Mouse (Mus musculus): ENCODE measurements at regions not wholly inside any gene's neighbourhood (a gene's known extent, or its start where the extent isn't known, plus 50 kb on each side); places are given as distances from the start of the nearest gene placed in this dataset.
A peak's percentile ranks its signal among the peaks of the same experiment; 100 is the strongest.

DNA sequence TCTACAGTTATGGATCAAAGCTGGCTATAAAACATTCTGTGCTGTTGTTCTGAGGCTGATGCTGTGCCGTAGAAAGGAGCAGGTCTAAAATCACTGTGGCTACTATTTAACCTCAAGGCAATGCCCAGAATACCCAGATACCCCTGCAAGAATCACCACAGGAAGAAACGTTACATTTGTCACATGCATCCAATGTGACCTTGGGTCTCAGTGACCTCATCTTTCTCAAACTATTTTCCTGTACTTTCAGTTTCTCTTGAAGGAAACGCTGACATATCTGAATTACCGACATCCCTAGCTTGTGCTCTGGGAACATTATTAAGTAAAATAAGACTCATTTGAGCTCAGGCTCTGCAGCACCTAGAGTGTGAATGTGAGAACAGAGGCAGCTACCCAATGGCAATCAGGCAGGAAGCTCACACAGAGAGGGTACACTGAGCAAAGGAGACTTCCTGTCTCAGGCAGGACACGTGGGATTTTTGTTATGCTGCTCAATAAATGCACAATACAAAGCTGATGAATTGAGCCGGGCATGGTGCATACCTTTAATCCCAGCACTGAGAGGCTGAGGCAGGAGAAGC is 436.7 kb upstream of the Jarid2 start:
- Histone ChIP-seq H3K9ac (no peak overlapping the region), H3K4me1 (peaks cover 10% of the 10 kb centered on the region; the same call in 1 of the 2 replicates), H3K4me2 (replicated peaks) (no peak overlapping the region), H3K27ac (no peak overlapping the region), H3K36me3 (no peaks in the 10 kb centered on the region), H3K4me3 (no peak overlapping the region), H3K9me3 (no peaks in the 10 kb centered on the region), H3K27me3 (no peaks in the 10 kb centered on the region)
- 74% methylated on average over 6 of the region's 6 CpGs for WGBS
- no peak for ATAC-seq (ENCODE audit: insufficient number of reproducible peaks, insufficient read depth, low FRiP score, low TSS enrichment)

DNA sequence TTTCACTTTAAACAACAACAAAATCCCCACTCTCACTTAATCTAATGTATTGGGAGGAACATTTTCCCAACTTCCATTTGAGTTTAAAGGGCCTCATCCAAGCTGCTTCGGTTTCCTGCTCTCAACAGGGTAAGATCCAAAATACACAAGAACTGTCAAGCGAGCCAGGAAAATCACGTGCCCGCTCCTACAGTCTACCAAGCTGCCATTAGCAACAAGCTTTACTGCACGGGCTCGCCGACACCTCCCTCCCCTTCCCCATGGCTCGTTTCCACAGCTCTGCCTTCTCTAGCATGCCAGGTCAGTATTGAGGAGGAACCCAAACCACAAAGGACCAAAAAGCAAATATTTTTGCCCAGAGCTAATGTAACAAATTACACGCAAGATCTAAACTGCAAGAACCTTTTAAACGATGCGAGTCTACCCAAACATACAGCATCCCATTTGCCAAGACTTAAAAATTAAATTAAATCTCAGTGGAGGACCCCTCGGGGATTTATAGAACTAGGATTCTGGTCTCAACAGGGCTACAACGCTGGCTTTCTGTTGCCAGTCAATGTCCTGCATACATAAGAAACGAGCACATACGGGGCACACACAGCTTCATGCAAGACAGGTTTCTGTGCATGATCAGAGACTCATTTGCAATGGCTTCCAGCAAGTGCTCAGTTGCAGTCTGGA is 435.4 kb upstream of the Jarid2 start:
- Histone ChIP-seq H3K27me3 (no peaks in the 10 kb centered on the region), H3K9ac (no peak overlapping the region), H3K4me3 (no peak overlapping the region), H3K4me1 (peaks cover 10% of the 10 kb centered on the region; the same call in 1 of the 2 replicates), H3K9me3 (no peaks in the 10 kb centered on the region), H3K36me3 (no peaks in the 10 kb centered on the region), H3K4me2 (replicated peaks) (no peak overlapping the region), H3K27ac (no peak overlapping the region)
- no peak for ATAC-seq (ENCODE audit: insufficient number of reproducible peaks, insufficient read depth, low FRiP score, low TSS enrichment)
- 74% methylated on average over 15 of the region's 15 CpGs for WGBS

DNA sequence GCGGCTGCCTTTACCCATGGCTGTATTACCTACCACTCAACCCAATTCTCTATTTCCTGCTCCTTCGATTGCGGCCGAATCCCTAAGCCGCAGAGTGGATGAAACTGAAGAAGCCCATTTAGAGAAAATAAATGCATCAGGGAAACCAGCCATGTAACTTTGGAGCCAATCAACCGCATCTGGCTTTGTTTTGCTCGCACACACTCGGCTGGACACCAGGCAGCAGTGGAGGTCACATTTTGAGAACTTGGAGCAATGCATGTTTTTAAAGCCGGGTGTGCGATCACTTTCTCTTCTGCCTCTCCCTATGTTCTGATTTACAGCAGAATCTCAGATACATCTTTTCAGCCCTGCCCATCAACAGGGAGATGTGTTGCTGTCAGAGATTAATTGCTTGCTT is 433.7 kb upstream of the Jarid2 start:
- H3K4me1 ChIP-seq = peaks cover 10% of the 10 kb centered on the region; the same call in 1 of the 2 replicates
- WGBS = 45% methylated on average over 10 of the region's 10 CpGs
- no peak overlapping the region for H3K9ac ChIP-seq
- H3K27ac ChIP-seq = 0 out of 2 replicates have a peak overlapping the region, but pooled peaks have one; percentile 4
- no peak overlapping the region for H3K4me3 ChIP-seq
- H3K9me3 ChIP-seq = no peaks in the 10 kb centered on the region
- no peaks in the 10 kb centered on the region for H3K27me3 ChIP-seq
- no peak overlapping the region for H3K4me2 ChIP-seq (replicated peaks)
- H3K36me3 ChIP-seq = no peaks in the 10 kb centered on the region
- no peak for ATAC-seq (ENCODE audit: insufficient number of reproducible peaks, insufficient read depth, low FRiP score, low TSS enrichment)

DNA sequence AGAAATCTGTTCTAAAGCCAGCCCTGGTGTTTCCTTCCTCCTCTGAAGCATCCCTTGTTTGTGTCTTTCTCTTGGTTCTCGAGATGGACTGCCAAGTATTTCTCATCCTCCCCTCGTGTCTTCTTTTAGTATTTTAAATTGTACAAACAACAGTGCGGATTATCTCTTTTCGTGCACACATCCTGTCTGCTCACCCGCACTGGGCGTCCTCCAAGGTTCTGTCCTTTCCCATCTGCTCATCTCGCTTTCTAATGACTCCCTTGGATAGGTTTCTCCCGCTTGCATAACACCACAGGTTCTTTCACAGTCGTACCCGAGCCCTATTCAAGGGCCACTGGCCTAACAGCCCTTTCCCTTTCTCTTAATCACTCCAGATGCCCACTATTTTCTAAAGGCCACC is 428.7 kb upstream of the Jarid2 start:
- Histone ChIP-seq H3K27me3 (no peaks in the 10 kb centered on the region), H3K27ac (no peak overlapping the region), H3K4me1 (peaks cover 4% of the 10 kb centered on the region; the same call in 1 of the 2 replicates), H3K4me3 (no peak overlapping the region), H3K4me2 (replicated peaks) (no peak overlapping the region), H3K9me3 (no peaks in the 10 kb centered on the region), H3K36me3 (no peaks in the 10 kb centered on the region), H3K9ac (no peak overlapping the region)
- no peak for ATAC-seq (ENCODE audit: insufficient number of reproducible peaks, insufficient read depth, low FRiP score, low TSS enrichment)
- 89% methylated on average over 10 of the region's 10 CpGs for WGBS

DNA sequence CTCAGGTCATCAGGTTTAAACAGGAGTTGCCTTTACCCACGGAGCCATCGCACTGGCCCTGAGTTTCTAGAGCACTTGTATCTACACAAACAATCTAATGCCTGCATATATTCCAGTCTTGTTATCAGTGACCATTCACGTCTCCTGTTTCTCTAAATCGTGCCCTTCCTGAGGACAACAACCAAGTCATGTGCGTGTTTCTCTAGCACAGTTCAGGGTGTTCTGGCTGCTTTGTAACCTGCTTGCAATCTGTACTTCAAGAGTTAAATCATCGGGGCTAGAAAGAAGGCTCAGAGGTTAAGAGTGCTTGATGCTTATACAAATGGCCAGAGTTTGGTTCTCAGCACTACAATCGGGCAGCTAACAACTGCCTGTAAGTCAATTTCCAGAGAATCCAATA is 428.1 kb upstream of the Jarid2 start:
- Histone ChIP-seq H3K36me3 (no peaks in the 10 kb centered on the region), H3K9me3 (no peaks in the 10 kb centered on the region), H3K4me2 (replicated peaks) (no peak overlapping the region), H3K27ac (no peak overlapping the region), H3K4me3 (no peak overlapping the region), H3K9ac (no peak overlapping the region), H3K4me1 (no peaks in the 10 kb centered on the region), H3K27me3 (no peaks in the 10 kb centered on the region)
- no peak for ATAC-seq (ENCODE audit: insufficient number of reproducible peaks, insufficient read depth, low FRiP score, low TSS enrichment)
- WGBS = 86% methylated on average over 7 of the region's 7 CpGs

GRCm38 (mm10) chr13:44301936-44302335 is 427.3 kb upstream of the Jarid2 start:
- no peaks in the 10 kb centered on the region for H3K36me3 ChIP-seq
- H3K4me3 ChIP-seq = no peak overlapping the region
- no peaks in the 10 kb centered on the region for H3K9me3 ChIP-seq
- no peak overlapping the region for H3K27ac ChIP-seq
- no peak overlapping the region for H3K4me2 ChIP-seq (replicated peaks)
- H3K9ac ChIP-seq = no peak overlapping the region
- WGBS = 69% methylated on average over 10 of the region's 10 CpGs
- ATAC-seq (ENCODE audit: insufficient number of reproducible peaks, insufficient read depth, low FRiP score, low TSS enrichment) = no peak
- no peaks in the 10 kb centered on the region for H3K27me3 ChIP-seq
- no peaks in the 10 kb centered on the region for H3K4me1 ChIP-seq

DNA sequence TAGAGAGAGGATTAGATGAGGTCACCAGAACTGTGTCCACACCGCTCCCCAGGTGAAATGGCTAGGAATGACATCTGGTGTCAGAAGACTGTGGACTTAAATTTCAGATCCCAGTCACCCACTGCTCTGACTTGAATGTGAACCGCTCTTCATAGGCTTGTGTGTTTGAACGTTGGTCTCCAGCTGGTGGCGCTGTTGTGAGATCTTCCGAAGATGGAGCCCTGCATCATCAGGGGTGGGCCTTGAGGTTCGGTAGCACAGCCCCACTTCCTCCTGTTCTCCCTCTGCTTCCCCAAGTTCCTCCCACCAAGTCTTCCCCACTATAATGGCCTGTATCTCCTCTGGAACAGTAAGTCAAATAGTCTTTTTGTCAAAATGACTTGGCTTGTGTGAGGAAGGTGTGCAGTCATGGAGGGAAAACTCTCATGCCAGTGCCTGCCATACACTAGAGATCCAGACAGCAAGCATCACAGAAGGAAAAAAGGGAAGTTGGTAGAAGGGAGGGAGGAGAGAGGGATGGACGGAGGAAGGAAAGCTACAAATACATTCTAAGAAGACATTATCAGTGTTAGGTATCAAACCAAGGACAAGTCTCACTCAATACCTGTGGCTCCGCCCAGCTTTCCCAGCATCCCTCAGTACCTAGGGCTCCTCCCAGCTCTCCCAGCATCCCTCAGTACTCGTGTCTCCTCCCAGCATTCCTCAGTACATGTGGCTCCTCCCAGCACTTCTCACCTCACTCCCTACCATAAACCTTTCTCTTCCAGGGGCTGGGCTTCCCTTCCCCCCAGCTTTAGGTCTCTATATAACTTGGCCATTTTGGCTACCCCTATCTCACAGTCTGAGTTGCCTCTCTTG is 423.9 kb upstream of the Jarid2 start:
- Histone ChIP-seq H3K4me3 (no peak overlapping the region), H3K27me3 (no peaks in the 10 kb centered on the region), H3K9ac (no peak overlapping the region), H3K4me2 (replicated peaks) (no peak overlapping the region), H3K36me3 (no peaks in the 10 kb centered on the region), H3K27ac (no peak overlapping the region), H3K9me3 (no peaks in the 10 kb centered on the region), H3K4me1 (no peaks in the 10 kb centered on the region)
- ATAC-seq (ENCODE audit: insufficient number of reproducible peaks, insufficient read depth, low FRiP score, low TSS enrichment) = no peak
- 80% methylated on average over 9 of the region's 9 CpGs for WGBS

GRCm38 (mm10) chr13:44306275-44307050 is 422.8 kb upstream of the Jarid2 start:
- Histone ChIP-seq H3K9ac (no peak overlapping the region), H3K36me3 (no peaks in the 10 kb centered on the region), H3K4me1 (no peaks in the 10 kb centered on the region), H3K4me3 (no peak overlapping the region), H3K4me2 (replicated peaks) (no peak overlapping the region), H3K9me3 (no peaks in the 10 kb centered on the region), H3K27ac (no peak overlapping the region), H3K27me3 (no peaks in the 10 kb centered on the region)
- no peak for ATAC-seq (ENCODE audit: insufficient number of reproducible peaks, insufficient read depth, low FRiP score, low TSS enrichment)
- 83% methylated on average over 15 of the region's 15 CpGs for WGBS

DNA sequence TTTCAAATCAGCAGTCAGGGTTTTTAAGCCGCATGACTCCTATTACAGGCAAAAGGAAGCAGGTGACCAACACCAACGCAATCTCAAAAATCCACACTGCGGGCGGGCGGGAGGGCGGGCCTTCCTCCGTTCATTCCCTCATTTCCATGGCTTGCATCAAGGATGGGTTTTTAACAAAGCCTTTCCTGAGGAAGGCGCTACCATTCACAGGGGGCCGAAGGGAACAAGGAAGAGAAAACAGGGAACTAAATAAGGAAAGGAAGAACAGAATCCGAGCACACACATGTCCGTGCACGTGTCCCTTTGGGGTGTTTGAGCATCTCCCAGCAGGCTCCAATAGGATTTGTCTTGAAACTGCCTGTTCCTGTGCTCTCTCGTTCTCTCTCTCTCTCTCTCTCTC is 421.0 kb upstream of the Jarid2 start:
- Histone ChIP-seq H3K27ac (no peak overlapping the region), H3K4me3 (no peak overlapping the region), H3K9me3 (no peaks in the 10 kb centered on the region), H3K9ac (no peak overlapping the region), H3K27me3 (no peaks in the 10 kb centered on the region), H3K4me1 (no peaks in the 10 kb centered on the region), H3K36me3 (no peaks in the 10 kb centered on the region), H3K4me2 (replicated peaks) (no peak overlapping the region)
- 61% methylated on average over 12 of the region's 13 CpGs for WGBS
- no peak for ATAC-seq (ENCODE audit: insufficient number of reproducible peaks, insufficient read depth, low FRiP score, low TSS enrichment)

DNA sequence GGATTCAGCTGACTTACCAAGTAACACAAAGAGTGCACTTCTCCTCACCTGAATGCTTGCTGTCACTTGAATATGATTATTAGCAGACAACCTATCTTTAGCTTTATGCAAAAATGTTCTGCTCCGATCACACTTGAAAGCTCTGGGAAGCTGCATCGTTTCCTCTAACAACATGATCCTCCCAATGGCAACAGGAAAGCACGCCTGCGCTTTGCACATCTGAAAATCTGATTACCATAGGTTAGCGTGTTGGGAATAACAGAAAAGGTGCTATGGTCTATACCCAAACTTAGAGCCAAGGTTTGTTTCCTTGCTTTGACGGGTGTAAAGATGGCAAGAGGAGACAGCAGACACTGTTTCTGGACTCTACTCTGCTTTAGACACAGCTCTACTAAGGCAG is 417.0 kb upstream of the Jarid2 start:
- ATAC-seq (ENCODE audit: insufficient number of reproducible peaks, insufficient read depth, low FRiP score, low TSS enrichment) = no peak
- Histone ChIP-seq H3K4me3 (no peak overlapping the region), H3K27ac (no peak overlapping the region), H3K9me3 (no peaks in the 10 kb centered on the region), H3K4me1 (no peaks in the 10 kb centered on the region), H3K36me3 (no peaks in the 10 kb centered on the region), H3K4me2 (replicated peaks) (no peak overlapping the region), H3K27me3 (no peaks in the 10 kb centered on the region), H3K9ac (no peak overlapping the region)
- whole genome bisulfite sequencing = 88% methylated on average over 6 of the region's 6 CpGs

DNA sequence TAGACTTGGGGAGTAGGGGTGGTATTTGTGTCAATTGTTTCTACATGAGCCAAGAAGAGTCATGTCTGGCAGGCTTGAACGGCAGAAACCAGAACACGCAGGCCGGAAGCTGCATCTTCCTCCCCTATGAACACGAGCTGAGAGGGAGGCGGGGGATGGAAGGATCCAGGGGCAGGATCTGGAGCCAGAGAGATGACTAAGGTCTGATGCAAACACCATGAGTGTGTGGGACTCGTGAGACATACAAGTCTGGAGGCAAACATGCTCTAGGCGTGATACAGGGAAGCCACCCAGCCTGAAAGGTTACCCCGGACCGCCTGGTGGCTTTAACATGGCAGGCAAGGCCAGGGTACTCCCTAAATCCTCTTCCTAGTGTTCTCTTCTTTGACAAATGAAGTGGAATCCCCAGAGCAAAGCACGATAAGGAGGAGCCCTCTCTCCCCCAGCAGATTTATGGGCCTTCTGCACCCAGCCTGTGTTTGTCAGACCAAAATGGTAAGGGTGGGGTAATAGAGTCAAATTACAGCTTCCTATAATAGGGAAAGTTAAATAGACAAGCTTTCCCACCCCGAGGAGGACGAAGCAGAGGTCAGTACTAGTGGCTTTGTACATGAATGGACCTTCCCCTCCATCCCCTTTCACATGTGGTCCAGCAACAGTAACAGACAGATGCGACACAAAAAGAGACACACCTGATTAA is 412.4 kb upstream of the Jarid2 start:
- no peak overlapping the region for H3K4me3 ChIP-seq
- no peaks in the 10 kb centered on the region for H3K4me1 ChIP-seq
- no peaks in the 10 kb centered on the region for H3K9me3 ChIP-seq
- H3K27me3 ChIP-seq = no peaks in the 10 kb centered on the region
- 82% methylated on average over 13 of the region's 13 CpGs for WGBS
- no peak for ATAC-seq (ENCODE audit: insufficient number of reproducible peaks, insufficient read depth, low FRiP score, low TSS enrichment)
- no peak overlapping the region for H3K4me2 ChIP-seq (replicated peaks)
- H3K27ac ChIP-seq = no peak overlapping the region
- no peaks in the 10 kb centered on the region for H3K36me3 ChIP-seq
- H3K9ac ChIP-seq = no peak overlapping the region

Measured in embryonic facial prominence, embryonic 12.5 days (tissue).